Mouse (Mus musculus) forebrain, postnatal 0 days (tissue): ENCODE results near the gene Atp6v0e. TPM values are rescaled to one million over a fixed set of nuclear protein-coding genes. Genes with fewer than 3 reads are reported as not detected.
A peak's percentile ranks its signal among the peaks of the same experiment; 100 is the strongest.

Source experiments
- ATAC-seq: fragments of 200-750 bp; cut with Nextera tagmentation; 2 replicates; pipeline ENCODE4 v1.8.0; 2017; ENCODE audit warnings: mild to moderate bottlenecking, moderate library complexity
- DNase-seq: peaks from one replicate; pipeline ENCODE4 v3.0.0-alpha.2; 2015
- H3K27ac ChIP-seq: fragments of 300-500 bp; sonication (generic); 2 replicates; pipeline ENCODE4 v1.5.1; 2014; ENCODE audit warnings: low read depth, mild to moderate bottlenecking, antibody characterized with exemption, low read length, moderate library complexity, mixed read lengths
- H3K27me3 ChIP-seq: fragments of 300-500 bp; sonication (generic); 2 replicates; pipeline ENCODE4 v1.6.1; 2014; ENCODE audit warnings: mild to moderate bottlenecking, low read length, mixed read lengths; ENCODE audit not compliant: insufficient read depth
- H3K36me3 ChIP-seq: fragments of 300-500 bp; sonication (generic); 2 replicates; pipeline ENCODE4 v1.6.1; 2014; ENCODE audit warnings: mild to moderate bottlenecking, moderate library complexity; ENCODE audit not compliant: insufficient read depth
- H3K4me1 ChIP-seq: fragments of 300-500 bp; sonication (generic); 2 replicates; pipeline ENCODE4 v1.6.1; 2014; ENCODE audit warnings: antibody characterized with exemption; ENCODE audit not compliant: insufficient read depth
- H3K4me2 ChIP-seq: fragments of 300-500 bp; sonication (generic); 2 replicates; pipeline ENCODE4 v1.6.1; 2014; ENCODE audit warnings: low read depth, mild to moderate bottlenecking, moderate library complexity
- H3K4me3 ChIP-seq: fragments of 300-500 bp; sonication (generic); 2 replicates; pipeline ENCODE4 v1.5.1; 2014; ENCODE audit warnings: low read depth, low read length, mixed read lengths
- H3K9ac ChIP-seq: fragments of 300-500 bp; sonication (generic); 2 replicates; pipeline ENCODE4 v1.6.1; 2014; ENCODE audit warnings: mild to moderate bottlenecking
- H3K9me3 ChIP-seq: fragments of 300-500 bp; sonication (generic); 2 replicates; pipeline ENCODE4 v1.6.1; 2016; ENCODE audit warnings: low read length
- CTCF ChIP-seq: sonication (generic); IDR thresholded peaks from 2 replicates; pipeline ENCODE4 v1.5.1; 2016; ENCODE audit warnings: antibody characterized with exemption, control low read depth, low read depth
- WGBS: fragments of 180-500 bp; shearing (Covaris S2); extraction: QIAGEN DNeasy Blood & Tissue Kit; methylation state at CpG from one replicate; pipeline ENCODE4 v1.1.7; 2014; 5-methylcytosine and 5-hydroxymethylcytosine counted together
- polyA plus RNA-seq: library from polyadenylated mRNA; unstranded; fragments of >200 nt; fragmentation: Nextera tagmentation; extraction: Ambion mirVana; gene quantifications from 2 replicates; pipeline ENCODE4 v1.2.1, GENCODE M21; 2015
- total RNA-seq: library from RNA; depleted of rRNA; stranded (reverse); fragments of >200 nt; gene quantifications from 2 replicates; pipeline ENCODE4 v1.2.3, GENCODE M21; 2014

The Atp6v0e gene
- total and polyA plus RNA-seq, 2 experiments from 2014 or later: 71.9 to 106 TPM

DNA sequence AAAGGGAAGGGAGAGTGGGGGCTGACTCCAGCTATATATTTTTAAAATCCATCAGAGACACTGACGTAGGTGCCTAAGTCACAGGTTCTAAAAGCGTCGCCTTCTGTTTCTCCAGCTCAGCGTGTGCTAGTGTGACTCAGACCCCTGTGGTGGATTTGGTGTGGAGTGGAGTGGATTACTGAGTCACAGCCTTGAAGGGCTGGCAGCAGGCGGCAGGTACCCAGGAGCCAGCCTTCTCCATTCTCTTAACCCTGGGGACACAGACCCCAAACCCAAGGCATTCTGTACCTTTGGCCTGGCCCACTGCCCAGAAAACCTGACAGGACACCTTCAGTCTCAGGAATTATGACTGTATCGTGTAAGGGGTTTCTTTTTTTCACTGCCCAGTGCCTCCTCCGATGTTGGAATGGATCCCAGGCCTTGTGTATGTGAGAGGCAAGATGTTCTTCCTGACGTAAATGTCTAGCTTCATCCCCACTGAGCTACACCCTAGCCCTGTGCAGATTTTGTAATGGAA lies 31.2 kb upstream of the Atp6v0e start:
- Histone ChIP-seq H3K27me3 (no peaks in the 10 kb centered on the region), H3K4me2 (no peak overlapping the region), H3K9me3 (no peaks in the 10 kb centered on the region), H3K36me3 (peaks cover 72% of the 10 kb centered on the region), H3K4me1 (no peaks in the 10 kb centered on the region), H3K4me3 (no peak overlapping the region), H3K27ac (no peak overlapping the region), H3K9ac (no peak overlapping the region)
- no peak for TF ChIP-seq CTCF
- ATAC-seq: no peak
- 84% methylated on average over 8 of the region's 8 CpGs for WGBS
- no peak for DNase-seq

DNA sequence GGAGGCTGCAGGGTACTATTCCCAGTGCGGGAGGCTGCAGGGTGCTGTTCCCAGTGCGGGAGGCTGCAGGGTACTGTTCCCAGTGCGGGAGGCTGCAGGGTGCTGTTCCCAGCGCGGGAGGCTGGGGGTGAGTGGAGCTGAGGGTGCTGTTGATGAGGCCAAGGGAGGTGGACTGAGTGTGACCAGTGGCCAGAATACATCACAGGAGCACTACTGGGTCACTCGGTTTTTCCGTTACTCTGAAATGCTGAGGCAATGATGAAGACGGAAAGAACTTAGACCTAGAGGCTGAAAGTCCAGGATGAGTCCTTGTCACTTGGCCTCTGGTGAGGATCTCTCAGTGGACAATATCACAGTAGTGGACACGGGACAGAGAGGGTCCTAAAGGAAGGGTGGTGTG lies 29.8 kb upstream of the Atp6v0e start:
- Histone ChIP-seq H3K36me3 (peaks cover 69% of the 10 kb centered on the region), H3K9me3 (no peaks in the 10 kb centered on the region), H3K4me1 (no peaks in the 10 kb centered on the region), H3K4me3 (no peak overlapping the region), H3K27ac (no peak overlapping the region), H3K27me3 (no peaks in the 10 kb centered on the region), H3K4me2 (no peak overlapping the region), H3K9ac (no peak overlapping the region)
- no peak for TF ChIP-seq CTCF
- no peak for DNase-seq
- WGBS: 94% methylated on average over 9 of the region's 9 CpGs
- no peak for ATAC-seq

DNA sequence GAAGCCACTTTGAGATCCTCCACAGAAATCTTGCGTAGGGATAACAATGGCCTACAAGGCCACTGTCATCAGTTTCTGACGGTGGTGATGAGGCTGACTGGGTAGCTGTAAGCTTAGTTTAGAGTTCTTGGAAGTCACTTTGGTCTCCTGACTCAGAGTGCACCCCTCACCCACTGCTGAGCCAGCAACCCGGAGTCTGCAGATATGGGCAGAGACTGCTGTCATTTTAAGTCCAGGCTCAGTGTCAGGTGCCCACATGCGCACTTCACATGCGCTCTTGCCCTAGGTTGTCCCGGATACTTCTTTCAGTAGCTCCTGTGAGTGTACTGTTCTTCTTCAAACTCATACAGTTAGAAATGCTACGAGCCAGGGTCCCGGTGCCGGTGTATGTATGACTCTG lies 29.1 kb upstream of the Atp6v0e start:
- ATAC-seq (no peak), DNase-seq (no peak)
- no peak overlapping the region for H3K27ac ChIP-seq
- no peak overlapping the region for H3K9ac ChIP-seq
- WGBS: 95% methylated on average over 9 of the region's 9 CpGs
- no peak for TF ChIP-seq CTCF
- H3K4me2 ChIP-seq: no peak overlapping the region
- no peaks in the 10 kb centered on the region for H3K4me1 ChIP-seq
- peaks cover 65% of the 10 kb centered on the region for H3K36me3 ChIP-seq
- no peaks in the 10 kb centered on the region for H3K9me3 ChIP-seq
- H3K4me3 ChIP-seq: no peak overlapping the region
- no peaks in the 10 kb centered on the region for H3K27me3 ChIP-seq

DNA sequence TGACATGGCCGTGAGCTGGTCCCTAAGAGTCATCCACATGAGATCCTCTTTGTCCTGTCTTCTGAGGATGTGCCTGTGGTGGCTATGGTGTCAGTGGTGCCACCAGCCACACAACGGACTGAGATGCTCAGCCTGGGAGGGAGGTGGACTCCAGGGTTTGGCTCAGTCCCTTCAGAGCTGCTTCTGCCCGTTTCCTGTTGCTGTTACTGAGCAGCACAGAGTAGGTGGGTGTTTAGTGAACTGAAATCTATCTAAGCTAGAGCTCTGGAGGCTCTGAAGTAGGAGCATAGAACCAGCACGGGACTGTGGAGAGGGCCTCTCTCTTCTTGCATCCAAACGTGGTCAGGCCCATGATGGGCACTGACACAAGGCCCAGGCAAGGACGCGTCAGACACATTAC lies 28.5 kb upstream of the Atp6v0e start:
- Histone ChIP-seq H3K36me3 (peaks cover 65% of the 10 kb centered on the region), H3K4me1 (no peaks in the 10 kb centered on the region), H3K27ac (no peak overlapping the region), H3K4me2 (no peak overlapping the region), H3K27me3 (no peaks in the 10 kb centered on the region), H3K4me3 (no peak overlapping the region), H3K9ac (no peak overlapping the region), H3K9me3 (no peaks in the 10 kb centered on the region)
- DNase-seq (no peak), ATAC-seq (no peak)
- TF ChIP-seq CTCF: no peak
- 92% methylated on average over 7 of the region's 7 CpGs for WGBS

DNA sequence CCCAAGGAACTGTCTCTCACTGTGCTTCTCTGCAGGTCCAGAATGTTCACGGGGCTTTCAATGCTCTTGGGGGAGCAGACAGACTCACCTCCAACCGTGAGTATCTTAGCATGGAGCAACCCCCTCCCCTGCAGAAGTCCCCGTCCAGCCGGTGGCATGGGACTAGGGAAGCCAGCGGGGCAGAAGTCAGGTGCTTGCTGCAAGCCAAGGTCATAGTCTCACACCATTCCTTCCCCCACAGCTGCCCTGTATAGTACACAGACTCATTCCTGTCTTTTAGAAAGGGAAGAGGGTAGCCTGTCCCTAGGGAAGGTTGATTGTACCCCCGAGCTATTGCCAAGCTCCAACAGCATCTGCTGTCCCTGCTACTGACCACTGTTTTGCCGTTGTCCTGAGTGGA lies 27.1 kb upstream of the Atp6v0e start:
- Histone ChIP-seq H3K27me3 (no peaks in the 10 kb centered on the region), H3K4me1 (no peaks in the 10 kb centered on the region), H3K9me3 (no peaks in the 10 kb centered on the region), H3K4me3 (no peak overlapping the region), H3K36me3 (peaks cover 64% of the 10 kb centered on the region), H3K4me2 (no peak overlapping the region), H3K27ac (no peak overlapping the region), H3K9ac (no peak overlapping the region)
- ATAC-seq (no peak), DNase-seq (no peak)
- TF ChIP-seq CTCF: no peak
- WGBS: 90% methylated on average over 7 of the region's 7 CpGs

DNA sequence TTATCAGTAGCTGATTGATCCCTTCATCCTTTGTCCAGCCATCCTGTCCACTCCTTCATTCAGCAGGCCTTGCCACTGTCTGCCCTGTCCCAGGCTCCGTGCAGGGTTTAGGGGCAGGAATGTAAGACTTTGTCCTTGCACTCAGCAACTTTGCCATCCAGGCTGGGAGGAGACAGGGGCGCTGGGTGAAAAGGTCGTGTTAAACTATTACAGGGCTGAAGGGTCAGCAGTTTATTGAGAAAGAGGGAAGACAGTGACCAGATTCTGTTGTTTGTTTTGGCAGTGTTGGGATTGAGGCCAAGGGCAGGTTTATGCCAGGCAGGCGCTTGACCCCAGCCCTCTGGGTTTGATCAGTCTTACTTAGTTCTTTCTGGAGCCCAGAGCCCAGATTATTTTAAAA lies 25.2 kb upstream of the Atp6v0e start:
- Histone ChIP-seq H3K4me2 (no peak overlapping the region), H3K4me1 (no peaks in the 10 kb centered on the region), H3K9ac (no peak overlapping the region), H3K27ac (no peak overlapping the region), H3K9me3 (no peaks in the 10 kb centered on the region), H3K27me3 (no peaks in the 10 kb centered on the region), H3K36me3 (peaks cover 72% of the 10 kb centered on the region), H3K4me3 (no peak overlapping the region)
- DNase-seq (no peak), ATAC-seq (no peak)
- WGBS: 83% methylated on average over 4 of the region's 4 CpGs
- TF ChIP-seq CTCF: no peak

DNA sequence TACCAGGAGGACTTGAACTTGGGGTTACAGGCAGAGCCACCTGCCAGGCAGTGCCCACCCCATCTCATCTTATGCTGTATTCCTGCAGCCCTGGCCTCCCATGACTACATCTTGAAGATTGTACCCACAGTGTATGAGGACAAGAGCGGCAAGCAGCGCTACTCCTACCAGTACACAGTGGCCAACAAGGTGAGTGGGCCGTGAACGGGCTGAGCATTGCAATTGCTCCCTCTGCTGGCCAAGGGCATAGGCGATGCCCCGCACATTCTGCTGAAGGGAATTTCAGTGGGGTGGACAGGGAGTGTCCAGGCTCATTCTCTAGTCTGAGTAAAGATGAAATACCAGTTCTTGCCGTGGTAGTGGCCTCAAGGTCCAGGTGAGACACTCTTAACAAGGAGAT lies 24.4 kb upstream of the Atp6v0e start:
- H3K36me3 ChIP-seq: peaks cover 80% of the 10 kb centered on the region
- H3K4me1 ChIP-seq: no peaks in the 10 kb centered on the region
- H3K27me3 ChIP-seq: no peaks in the 10 kb centered on the region
- peak; percentile 96 for TF ChIP-seq CTCF
- DNase-seq: peak; percentile 73
- H3K4me2 ChIP-seq: no peak overlapping the region
- H3K9me3 ChIP-seq: no peaks in the 10 kb centered on the region
- H3K27ac ChIP-seq: no peak overlapping the region
- 21% methylated on average over 7 of the region's 7 CpGs for WGBS
- ATAC-seq: peak; percentile 73
- H3K9ac ChIP-seq: no peak overlapping the region
- no peak overlapping the region for H3K4me3 ChIP-seq

DNA sequence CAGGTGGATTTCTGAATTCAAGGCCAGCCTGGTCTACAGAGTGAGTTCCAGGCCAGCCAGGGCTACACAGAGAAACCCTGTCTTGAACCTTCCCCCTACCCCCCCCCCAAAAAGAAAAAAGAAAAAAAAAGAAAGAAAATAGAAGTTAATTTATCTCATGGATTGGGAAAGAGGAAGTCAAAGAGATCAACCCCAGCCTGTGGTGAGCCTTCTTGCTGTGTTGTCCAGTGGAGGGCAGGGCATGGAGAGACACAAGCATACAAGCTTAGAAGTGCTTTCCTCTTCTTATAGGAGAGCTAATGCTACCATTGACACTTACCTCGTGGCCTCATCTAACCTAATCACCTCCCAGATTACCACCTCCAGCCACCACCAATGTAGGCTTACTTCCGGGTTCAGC lies 23.2 kb upstream of the Atp6v0e start:
- no peak for ATAC-seq
- no peak for TF ChIP-seq CTCF
- Histone ChIP-seq H3K9ac (no peak overlapping the region), H3K4me2 (no peak overlapping the region), H3K27ac (no peak overlapping the region), H3K9me3 (no peaks in the 10 kb centered on the region), H3K4me3 (no peak overlapping the region), H3K27me3 (no peaks in the 10 kb centered on the region), H3K36me3 (peaks cover 81% of the 10 kb centered on the region), H3K4me1 (no peaks in the 10 kb centered on the region)
- 87% methylated on average over 2 of the region's 2 CpGs for WGBS
- no peak for DNase-seq
